Mouse (Mus musculus) liver, postnatal 0 days (tissue): ENCODE results near the gene Zdhhc12.

Source experiments
- CTCF ChIP-seq: sonication (generic); IDR thresholded peaks from 2 replicates; pipeline ENCODE4 v1.5.1; 2016; ENCODE audit warnings: antibody characterized with exemption, low read depth
- EP300 ChIP-seq: IDR thresholded peaks from 2 replicates; pipeline ENCODE4 v1.6.1; 2016; ENCODE audit warnings: antibody characterized with exemption, low read depth, mild to moderate bottlenecking

- TF ChIP-seq CTCF (peak; percentile 100), EP300 (no peak)
Measured at GRCm38 (mm10) chr2:30077502-30078348, 15.7 kb downstream of the Zdhhc12 start, which contains the start of gene Pkn3.
